8 mouse cellular contexts compared by ENCODE assay signal in genomic region chr1:180547751-180548669, GRCm38 (mm10). TPM values are rescaled to one million over a fixed set of nuclear protein-coding genes. Genes with fewer than 3 reads are reported as not detected.
DNase-seq lines count a peak whose midpoint lies in the region; ATAC-seq and TF ChIP-seq lines count a peak whose summit lies in the region.

No protein-coding gene starts in this region.

- intact Hi-C loops in gastrocnemius, adult 2 months (cut with DNase I), result no loop called here
- intact Hi-C loops in gastrocnemius, postnatal 36 days (cut with DNase I), result loop anchor here (2.0 kb wide), 1 partner anchor 63 kb away; no protein-coding TSS in a partner anchor

- no peaks in the 10 kb centered on the region for H3K36me3 ChIP-seq in hindbrain, embryonic 10.5 days
- no peaks in the 10 kb centered on the region for H3K36me3 ChIP-seq in limb, embryonic 14.5 days (ENCODE audit: control insufficient read depth, insufficient read depth, low read length)
- no peaks in the 10 kb centered on the region for H3K36me3 ChIP-seq in neural tube, embryonic 12.5 days

- WGBS in hindbrain, embryonic 10.5 days, result 1% methylated on average over 16 of the region's 16 CpGs
- WGBS in limb, embryonic 14.5 days, result under 1% methylated on average over 16 of the region's 16 CpGs
- WGBS in neural tube, embryonic 12.5 days, result under 1% methylated on average over 16 of the region's 16 CpGs

- H3K4me1 ChIP-seq in hindbrain, embryonic 10.5 days (replicated peaks), result peaks cover 28% of the 10 kb centered on the region
- peaks cover 10% of the 10 kb centered on the region for H3K4me1 ChIP-seq in limb, embryonic 14.5 days (ENCODE audit: control insufficient read depth, insufficient read depth, low read length)
- H3K4me1 ChIP-seq in neural tube, embryonic 12.5 days, result peaks cover 30% of the 10 kb centered on the region

- ATAC-seq in limb, embryonic 14.5 days (ENCODE audit: low FRiP score, low read depth), result peak; percentile 60
- ATAC-seq in neural tube, embryonic 12.5 days (ENCODE audit: low FRiP score, low read depth), result peak; percentile 87
- no peak for ATAC-seq in monocyte, adult 5-6 weeks (replicated peaks; ENCODE audit: insufficient number of reproducible peaks, low FRiP score, low TSS enrichment, poor library complexity, severe bottlenecking)

- peak overlapping the region; percentile 39 for H3K4me2 ChIP-seq in limb, embryonic 14.5 days (replicated peaks; ENCODE audit: low read depth, low read length, severe bottlenecking)
- H3K4me2 ChIP-seq in neural tube, embryonic 12.5 days (replicated peaks), result peak overlapping the region; percentile 54

- peaks cover 40% of the 10 kb centered on the region for H3K27me3 ChIP-seq in hindbrain, embryonic 10.5 days (ENCODE audit: insufficient read depth, poor library complexity, severe bottlenecking)
- H3K27me3 ChIP-seq in limb, embryonic 14.5 days (ENCODE audit: control insufficient read depth, insufficient read depth, low read length), result no peaks in the 10 kb centered on the region
- H3K27me3 ChIP-seq in neural tube, embryonic 12.5 days (replicated peaks), result 0 out of 2 replicates have a peak, but pooled peaks cover 8% of the 10 kb centered on the region

- H3K9me3 ChIP-seq in hindbrain, embryonic 10.5 days, result no peaks in the 10 kb centered on the region
- no peaks in the 10 kb centered on the region for H3K9me3 ChIP-seq in limb, embryonic 14.5 days (ENCODE audit: control insufficient read depth, low read length)
- no peaks in the 10 kb centered on the region for H3K9me3 ChIP-seq in neural tube, embryonic 12.5 days

- peak overlapping the region; percentile 50 for H3K4me3 ChIP-seq in gastrocnemius, adult 2 months
- peak overlapping the region; percentile 38 for H3K4me3 ChIP-seq in hindbrain, embryonic 10.5 days
- 0 out of 2 replicates have a peak overlapping the region, but pooled peaks have one; percentile 8 for H3K4me3 ChIP-seq in limb, embryonic 14.5 days (replicated peaks; ENCODE audit: low read length)
- H3K4me3 ChIP-seq in neural tube, embryonic 12.5 days, result peak overlapping the region; percentile 13; the same call in 1 of the 2 replicates

- no peak for TF ChIP-seq POLR2A in limb, embryonic 14.5 days (IDR thresholded peaks at IDR 0.05; ENCODE audit: borderline replicate concordance, extremely low read depth, insufficient read depth, insufficient read length)

- H3K27ac ChIP-seq in gastrocnemius, adult 2 months, result no peak overlapping the region
- H3K27ac ChIP-seq in hindbrain, embryonic 10.5 days, result peak overlapping the region; percentile 73
- no peak overlapping the region for H3K27ac ChIP-seq in limb, embryonic 14.5 days (replicated peaks; ENCODE audit: low read depth, low read length)
- H3K27ac ChIP-seq in neural tube, embryonic 12.5 days, result no peak overlapping the region

- no peak for TF ChIP-seq CTCF in gastrocnemius, adult 2 months (IDR thresholded peaks at IDR 0.05)

- peak; percentile 40 for DNase-seq in gastrocnemius, adult 2 months
- DNase-seq in gastrocnemius, postnatal 36 days, result no peak
- DNase-seq in embryo, embryonic 11 days, result peak; percentile 71
- DNase-seq in hindbrain, embryonic 10.5 days (ENCODE audit: low spot score), result peak; percentile 54
- DNase-seq in limb, embryonic 14.5 days (ENCODE audit: low spot score), result no peak
- no peak for DNase-seq in left cerebral cortex, adult 9 months (ENCODE audit: low spot score in 2 of 2)

- 0 out of 2 replicates have a peak overlapping the region, but pooled peaks have one; percentile 28 for H3K9ac ChIP-seq in limb, embryonic 14.5 days (ENCODE audit: low read depth, low read length, severe bottlenecking)
- H3K9ac ChIP-seq in neural tube, embryonic 12.5 days, result 0 out of 2 replicates have a peak overlapping the region, but pooled peaks have one; percentile 1

RNA-seq across cellular contexts. Expression of gene Parp1, which starts 20.7 kb away (rescaled TPM):
- total RNA-seq in gastrocnemius, adult 2 months (2021), result 10 to 100 TPM; 58.1 to 71.3 TPM
- 10 to 100 TPM; 59.3 to 62.7 TPM for total RNA-seq in gastrocnemius, postnatal 36 days (2021)
- polyA plus RNA-seq in hindbrain, embryonic 10.5 days (2016; fragmentation: Nextera tagmentation; extraction: Ambion mirVana), result 232 and 299 TPM in 2 replicates
- 89.0 and 107 TPM in 2 replicates for polyA plus RNA-seq in limb, embryonic 14.5 days (2012; rRNA removed)
- 108 and 113 TPM in 2 replicates for polyA plus RNA-seq in limb, embryonic 14.5 days (2014; fragmentation: Nextera tagmentation; extraction: Ambion mirVana)
- 184 and 187 TPM in 2 replicates for polyA plus RNA-seq in neural tube, embryonic 12.5 days (2016; fragmentation: Nextera tagmentation; extraction: Ambion mirVana)
- 58.1 to 70.1 TPM (median 61.4 TPM) in 3 replicates for total RNA-seq in monocyte, adult 5-6 weeks (2017)

Comparison
In these comparisons a context has a peak if more than half of its experiments do, and no peak if none do; other contexts are left out.
1. DNase-seq: peak in gastrocnemius, adult 2 months (single experiment), embryo, embryonic 11 days (single experiment) and hindbrain, embryonic 10.5 days (single experiment); none in gastrocnemius, postnatal 36 days (0 of 2), limb, embryonic 14.5 days (single experiment) and left cerebral cortex, adult 9 months (0 of 2).
2. Peak in every context shown above with its lines, with median percentiles within 50 percentile points of each other: H3K4me3 ChIP-seq.